Mouse (Mus musculus) testis, adult 2 months (tissue): ENCODE data around the gene Pts. TPM values are rescaled to one million over a fixed set of nuclear protein-coding genes. Genes with fewer than 3 reads are reported as not detected.
A peak's percentile ranks its signal among the peaks of the same experiment; 100 is the strongest.

Experiments
- H3K27ac ChIP-seq: fragments of 200-500 bp; 2 replicates; pipeline ENCODE4 v1.5.1; 2012; ENCODE audit warnings: low read depth, low read length; ENCODE audit not compliant: control insufficient read depth, insufficient read depth
- H3K27me3 ChIP-seq: fragments of 200-500 bp; 2 replicates; pipeline ENCODE4 v1.6.1; 2012; ENCODE audit warnings: mild to moderate bottlenecking, low read length, moderate library complexity; ENCODE audit not compliant: control insufficient read depth, insufficient read depth
- H3K36me3 ChIP-seq: fragments of 200-500 bp; 2 replicates; pipeline ENCODE4 v1.6.1; 2012; ENCODE audit warnings: mild to moderate bottlenecking, low read length; ENCODE audit not compliant: control insufficient read depth, insufficient read depth
- H3K4me1 ChIP-seq: fragments of 200-500 bp; 2 replicates; pipeline ENCODE4 v1.6.1; 2012; ENCODE audit warnings: low read length; ENCODE audit not compliant: control insufficient read depth, insufficient read depth
- H3K4me3 ChIP-seq: fragments of 200-500 bp; 2 replicates; pipeline ENCODE4 v1.5.1; 2012; ENCODE audit warnings: low read depth, mild to moderate bottlenecking, low read length, moderate library complexity, mixed read lengths; ENCODE audit not compliant: control insufficient read depth
- CTCF ChIP-seq: fragments of 200-500 bp; IDR thresholded peaks from 2 replicates; pipeline ENCODE4 v1.5.1; 2012; ENCODE audit warnings: low read depth, mild to moderate bottlenecking, inconsistent platforms, low read length, moderate library complexity; ENCODE audit not compliant: control insufficient read depth, insufficient read depth, insufficient replicate concordance
- POLR2A ChIP-seq: fragments of 200-500 bp; IDR thresholded peaks from 2 replicates; pipeline ENCODE4 v1.6.1; 2012; ENCODE audit warnings: low read depth, mild to moderate bottlenecking, inconsistent platforms, low read length, moderate library complexity; ENCODE audit not compliant: control insufficient read depth
- polyA plus RNA-seq: library from polyadenylated mRNA; depleted of rRNA; stranded (reverse); fragments of >200 nt; gene quantifications from 2 replicates; pipeline ENCODE4 v1.2.3, GENCODE M21; 2012

The Pts gene
- polyA plus RNA-seq, 1 experiment: 10.7 TPM

DNA sequence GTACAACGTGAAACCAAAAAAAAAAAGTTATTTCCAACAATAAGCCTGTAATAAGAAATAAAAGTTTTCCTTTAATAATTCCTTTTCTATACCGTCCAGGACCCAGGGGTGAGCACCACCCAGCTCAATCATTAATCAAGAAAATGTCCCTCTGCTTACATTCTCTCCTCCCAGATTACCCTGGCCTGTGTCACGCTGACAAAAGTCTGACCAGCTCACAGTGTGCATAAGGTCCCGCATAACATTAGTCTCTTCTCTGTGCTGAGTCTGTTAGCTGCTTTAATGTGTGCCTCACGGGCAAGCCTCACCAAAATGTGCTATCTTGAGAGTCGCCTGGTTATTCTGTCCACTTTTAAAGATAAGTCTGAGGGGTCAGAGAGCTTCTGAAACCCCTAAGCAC is 23.1 kb downstream of the Pts start:
- H3K36me3 ChIP-seq: no peaks in the 10 kb centered on the region
- H3K4me1 ChIP-seq: no peaks in the 10 kb centered on the region
- TF ChIP-seq CTCF (no peak), POLR2A (no peak)
- no peak overlapping the region for H3K27ac ChIP-seq
- no peak overlapping the region for H3K4me3 ChIP-seq
- no peaks in the 10 kb centered on the region for H3K27me3 ChIP-seq

DNA sequence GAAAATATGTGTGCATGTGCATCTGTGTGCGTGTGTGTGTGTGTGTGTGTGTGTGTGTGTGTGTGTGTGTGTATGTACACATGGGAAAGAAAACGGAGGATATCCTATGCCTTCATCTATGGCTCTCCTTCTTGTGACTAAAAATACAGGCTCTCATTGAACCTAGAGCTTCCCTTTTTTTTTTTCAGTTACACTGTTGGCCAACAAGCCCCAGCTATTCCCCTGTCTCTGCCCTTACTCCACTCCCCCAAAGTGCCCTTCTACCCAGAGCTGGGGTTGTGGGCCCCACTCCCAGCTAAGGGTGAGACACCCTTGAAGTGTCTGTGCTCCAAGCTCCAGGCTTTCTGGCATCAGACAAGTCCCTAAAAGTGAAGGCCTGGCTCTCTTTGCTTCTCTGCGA is 25.6 kb downstream of the Pts start:
- Histone ChIP-seq H3K27ac (no peak overlapping the region), H3K4me3 (no peak overlapping the region), H3K36me3 (no peaks in the 10 kb centered on the region), H3K27me3 (no peaks in the 10 kb centered on the region), H3K4me1 (peaks cover 2% of the 10 kb centered on the region)
- TF ChIP-seq POLR2A: no peak
- TF ChIP-seq CTCF: no peak

DNA sequence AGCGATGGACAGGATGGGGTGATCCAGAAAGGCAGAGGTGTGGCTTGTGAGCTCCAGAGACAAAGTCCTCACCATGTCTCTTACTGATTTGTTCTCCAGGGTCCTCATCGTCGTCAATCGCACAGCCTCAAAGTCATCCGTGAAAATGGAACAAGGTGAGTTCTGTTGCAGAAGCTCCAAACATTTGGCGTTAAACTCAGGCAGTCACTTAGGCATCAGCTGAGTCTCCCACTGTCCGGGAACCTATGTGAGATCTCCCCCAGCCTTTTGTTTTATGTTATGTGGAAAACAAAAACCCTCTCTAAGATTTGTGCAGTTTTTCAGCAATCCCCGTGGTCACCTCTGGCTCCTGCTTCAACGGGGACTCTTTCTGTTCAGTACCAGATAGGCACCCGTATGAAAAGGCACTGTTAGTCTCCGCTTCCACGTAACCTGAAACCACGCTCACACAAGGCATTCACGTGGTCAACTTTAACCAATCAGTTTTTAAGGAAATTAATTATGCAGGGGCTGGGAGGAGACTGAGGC is 27.5 kb downstream of the Pts start:
- no peaks in the 10 kb centered on the region for H3K27me3 ChIP-seq
- peaks cover 2% of the 10 kb centered on the region for H3K4me1 ChIP-seq
- H3K27ac ChIP-seq: no peak overlapping the region
- H3K4me3 ChIP-seq: peak overlapping the region; percentile 43
- H3K36me3 ChIP-seq: no peaks in the 10 kb centered on the region
- no peak for TF ChIP-seq POLR2A
- TF ChIP-seq CTCF: no peak

DNA sequence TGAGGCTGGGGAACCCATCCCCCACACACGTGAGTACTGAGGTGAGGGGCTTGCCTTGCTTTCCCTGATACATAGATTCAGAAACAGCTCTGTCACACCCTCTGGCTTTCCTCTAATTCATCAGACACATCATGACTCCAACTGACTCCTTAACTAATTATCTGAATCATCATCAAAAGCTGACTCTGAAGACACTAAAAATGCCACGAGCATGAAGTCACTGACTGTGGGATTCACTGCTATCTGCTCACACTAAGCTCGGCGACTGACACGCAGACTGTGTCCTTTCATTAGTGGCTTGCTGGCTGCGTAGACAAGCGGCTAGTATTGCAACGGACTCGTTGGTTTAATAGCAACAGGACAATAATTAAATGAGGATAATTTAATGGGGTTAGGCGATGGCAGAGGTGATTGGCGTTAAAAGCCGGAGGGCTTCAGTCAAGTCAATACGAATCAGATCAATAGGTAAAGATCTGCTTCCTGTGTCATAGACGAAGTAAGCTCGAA is 28.0 kb downstream of the Pts start:
- Histone ChIP-seq H3K4me1 (peaks cover 2% of the 10 kb centered on the region), H3K27me3 (no peaks in the 10 kb centered on the region), H3K36me3 (no peaks in the 10 kb centered on the region), H3K27ac (no peak overlapping the region), H3K4me3 (peak overlapping the region; percentile 43)
- no peak for TF ChIP-seq CTCF
- TF ChIP-seq POLR2A: no peak

DNA sequence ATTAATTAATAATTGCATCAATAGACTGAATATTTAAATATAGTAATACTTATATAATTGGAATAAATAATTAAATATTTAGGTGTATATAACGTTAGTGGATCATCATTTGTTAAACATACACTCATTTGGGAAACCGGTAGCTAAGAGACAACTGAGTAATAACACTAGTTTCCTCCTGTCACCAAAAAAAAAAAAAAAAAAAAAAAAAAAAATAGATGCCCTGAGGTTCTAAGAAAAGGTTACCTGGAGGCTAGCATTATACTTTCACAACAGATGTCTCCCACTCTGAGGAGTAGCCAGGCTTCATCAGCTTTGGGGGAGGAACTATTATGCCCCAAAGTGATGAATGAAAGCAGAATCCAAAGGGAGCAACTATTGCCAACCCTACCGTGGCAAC is 28.7 kb downstream of the Pts start:
- Histone ChIP-seq H3K27me3 (no peaks in the 10 kb centered on the region), H3K27ac (no peak overlapping the region), H3K36me3 (no peaks in the 10 kb centered on the region), H3K4me3 (no peak overlapping the region), H3K4me1 (peaks cover 2% of the 10 kb centered on the region)
- TF ChIP-seq POLR2A: no peak
- TF ChIP-seq CTCF: no peak

DNA sequence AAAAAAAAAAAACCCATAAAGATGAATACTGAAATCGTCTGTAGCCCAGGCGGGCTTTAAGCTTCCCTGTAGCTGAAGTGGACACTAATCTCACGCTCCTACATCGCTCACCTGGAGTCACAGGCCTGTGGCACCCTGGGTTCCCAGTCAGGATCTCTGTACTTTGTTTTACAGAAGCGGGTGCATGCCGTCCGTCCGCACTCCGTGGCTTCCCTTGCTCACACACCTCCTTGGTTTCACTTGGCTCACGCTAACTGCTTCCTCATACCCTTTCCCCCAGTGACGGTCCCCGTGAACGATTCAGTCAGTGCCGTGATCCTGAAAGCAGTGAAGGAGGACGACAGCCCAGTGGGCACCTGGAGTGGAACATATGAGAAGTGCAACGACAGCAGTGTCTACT is 29.7 kb downstream of the Pts start:
- no peak overlapping the region for H3K27ac ChIP-seq
- TF ChIP-seq POLR2A (no peak), CTCF (no peak)
- peaks cover 2% of the 10 kb centered on the region for H3K4me1 ChIP-seq
- H3K36me3 ChIP-seq: no peaks in the 10 kb centered on the region
- no peak overlapping the region for H3K4me3 ChIP-seq
- H3K27me3 ChIP-seq: no peaks in the 10 kb centered on the region

DNA sequence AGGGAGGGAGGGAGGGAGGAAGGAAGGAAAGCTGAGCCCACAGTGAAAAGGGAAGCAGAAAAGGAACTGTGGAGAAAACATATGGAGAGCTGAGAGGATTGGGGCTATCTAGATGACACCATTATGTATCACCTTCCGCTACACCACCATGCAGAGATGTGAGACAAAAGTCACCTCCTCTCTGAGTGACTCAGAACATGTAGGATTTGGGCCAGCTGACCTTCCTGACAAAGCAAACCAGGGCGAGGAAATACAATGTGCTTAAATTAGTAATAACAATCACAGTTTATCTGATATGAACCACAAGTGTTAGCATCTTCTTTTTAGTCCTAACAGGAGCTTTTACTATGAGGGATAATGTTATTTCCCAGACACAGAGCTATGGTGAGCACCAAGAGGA is 31.0 kb downstream of the Pts start:
- no peaks in the 10 kb centered on the region for H3K27me3 ChIP-seq
- H3K4me1 ChIP-seq: peaks cover 2% of the 10 kb centered on the region
- no peaks in the 10 kb centered on the region for H3K36me3 ChIP-seq
- TF ChIP-seq CTCF: no peak
- no peak for TF ChIP-seq POLR2A
- H3K4me3 ChIP-seq: no peak overlapping the region
- no peak overlapping the region for H3K27ac ChIP-seq

DNA sequence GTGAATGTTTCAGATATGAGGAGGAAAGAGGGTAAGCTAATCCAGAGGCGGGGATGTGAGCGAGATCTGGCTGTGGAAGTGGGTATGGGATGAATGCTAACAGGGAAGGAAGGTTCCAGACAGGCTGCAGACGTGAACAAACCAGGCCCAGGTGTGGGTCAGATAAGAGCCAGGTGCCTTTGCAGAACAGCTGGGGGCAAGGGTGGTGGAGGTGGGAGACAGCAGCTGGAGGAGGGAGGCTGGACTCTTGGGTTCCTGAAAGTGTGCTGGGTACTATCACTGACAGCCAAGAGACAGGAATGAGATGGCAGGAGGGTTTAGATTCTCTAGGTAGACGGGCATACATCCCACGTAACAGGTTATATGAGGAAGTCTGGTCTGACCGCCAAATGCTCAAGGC is 31.4 kb downstream of the Pts start:
- Histone ChIP-seq H3K27me3 (no peaks in the 10 kb centered on the region), H3K27ac (no peak overlapping the region), H3K4me1 (peaks cover 2% of the 10 kb centered on the region), H3K36me3 (no peaks in the 10 kb centered on the region), H3K4me3 (no peak overlapping the region)
- TF ChIP-seq POLR2A (no peak), CTCF (no peak)
